ENCODE assay signal across 8 mouse cellular contexts in the genomic region with DNA sequence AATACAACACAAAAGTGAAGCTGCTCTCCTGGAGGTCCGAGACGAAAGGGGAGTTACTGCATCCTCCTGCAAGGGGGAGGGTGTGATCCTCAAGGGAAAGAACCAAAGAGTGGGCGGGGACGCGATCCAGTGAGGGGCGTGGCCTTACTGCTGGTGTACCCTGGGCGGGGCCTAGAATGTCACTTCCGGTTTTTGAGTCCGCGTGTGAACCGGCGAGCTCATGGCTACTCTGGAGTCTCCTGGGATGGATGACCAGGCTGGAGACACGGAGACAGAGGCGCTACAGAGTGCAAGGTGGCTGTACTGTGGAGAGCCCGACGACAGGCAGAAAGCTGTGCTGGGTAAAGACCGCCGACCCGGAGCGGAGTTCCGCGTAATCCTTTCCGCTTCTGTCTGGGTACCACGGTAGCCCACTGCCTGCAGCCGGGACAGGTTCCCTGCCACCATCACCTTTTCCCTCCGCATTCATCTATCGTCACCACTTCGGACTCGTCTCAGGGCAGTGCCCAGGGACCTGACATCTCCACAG. TPM values are rescaled to one million over a fixed set of nuclear protein-coding genes. Genes with fewer than 3 reads are reported as not detected.
DNase-seq lines count a peak whose midpoint lies in the region; ATAC-seq and TF ChIP-seq lines count a peak whose summit lies in the region.

A gene (plus strand): TSS at position 132 of the 529 bp plus-strand sequence.

- peak within 1 kb of the TSS; percentile 97 for H3K4me2 ChIP-seq in heart, embryonic 12.5 days
- peak within 1 kb of the TSS; percentile 97 for H3K4me2 ChIP-seq in kidney, postnatal 0 days (ENCODE audit: low read length)
- peak within 1 kb of the TSS; percentile 85 for H3K4me2 ChIP-seq in liver, embryonic 11.5 days
- H3K4me2 ChIP-seq in stomach, embryonic 14.5 days (replicated peaks; ENCODE audit: low read depth, low read length): peak within 1 kb of the TSS; percentile 97

- under 1% methylated on average over 29 of the region's 29 CpGs for WGBS in heart, embryonic 12.5 days
- under 1% methylated on average over 29 of the region's 29 CpGs for WGBS in kidney, postnatal 0 days
- 0% methylated on average over 29 of the region's 29 CpGs for WGBS in liver, embryonic 11.5 days
- WGBS in stomach, embryonic 14.5 days: under 1% methylated on average over 29 of the region's 29 CpGs

- peak within 1 kb of the TSS; percentile 79 for H3K9ac ChIP-seq in heart, embryonic 12.5 days
- peak within 1 kb of the TSS; percentile 60 for H3K9ac ChIP-seq in kidney, postnatal 0 days (ENCODE audit: low read depth, low read length)
- peak within 1 kb of the TSS; percentile 76 for H3K9ac ChIP-seq in liver, embryonic 11.5 days (ENCODE audit: low read depth, low read length)
- peak within 1 kb of the TSS; percentile 52 for H3K9ac ChIP-seq in stomach, embryonic 14.5 days (replicated peaks; ENCODE audit: low read depth, low read length)

- H3K27me3 ChIP-seq in heart, embryonic 12.5 days (replicated peaks): no peaks in the 10 kb centered on the region
- H3K27me3 ChIP-seq in kidney, postnatal 0 days (ENCODE audit: insufficient read depth, low read length): no peaks in the 10 kb centered on the region
- no peaks in the 10 kb centered on the region for H3K27me3 ChIP-seq in liver, embryonic 11.5 days (replicated peaks; ENCODE audit: control insufficient read depth, insufficient read depth, low read length)
- no peaks in the 10 kb centered on the region for H3K27me3 ChIP-seq in stomach, embryonic 14.5 days (ENCODE audit: control insufficient read depth, insufficient read depth, low read length)

- H3K4me1 ChIP-seq in heart, embryonic 12.5 days (replicated peaks): peaks cover 19% of the 10 kb centered on the region
- peaks cover 6% of the 10 kb centered on the region for H3K4me1 ChIP-seq in kidney, postnatal 0 days (replicated peaks; ENCODE audit: insufficient read depth, low read length)
- peaks cover 21% of the 10 kb centered on the region for H3K4me1 ChIP-seq in liver, embryonic 11.5 days (replicated peaks; ENCODE audit: control insufficient read depth, insufficient read depth, low read length)
- peaks cover 15% of the 10 kb centered on the region for H3K4me1 ChIP-seq in stomach, embryonic 14.5 days (ENCODE audit: control insufficient read depth, insufficient read depth, low read length)

- H3K27ac ChIP-seq in heart, embryonic 12.5 days (ENCODE audit: poor library complexity, severe bottlenecking): 0 out of 2 replicates have a peak within 1 kb of the TSS, but pooled peaks have one; percentile 12
- H3K27ac ChIP-seq in kidney, postnatal 0 days: no peak within 1 kb of the TSS
- H3K27ac ChIP-seq in liver, embryonic 11.5 days (ENCODE audit: low read depth, low read length): no peak within 1 kb of the TSS
- no peak within 1 kb of the TSS for H3K27ac ChIP-seq in stomach, embryonic 14.5 days (ENCODE audit: low read length)

- peak; percentile 95 for ATAC-seq in erythroid progenitor cell, adult 5-6 weeks (replicated peaks; ENCODE audit: low FRiP score, poor library complexity, severe bottlenecking)
- peak; percentile 95 for ATAC-seq in heart, embryonic 12.5 days (ENCODE audit: insufficient number of reproducible peaks, low FRiP score)
- ATAC-seq in kidney, postnatal 0 days (replicated peaks; ENCODE audit: low FRiP score, low read depth): peak; percentile 87
- ATAC-seq in liver, embryonic 11.5 days (replicated peaks; ENCODE audit: low FRiP score): peak; percentile 83
- ATAC-seq in stomach, embryonic 14.5 days (ENCODE audit: insufficient number of reproducible peaks, insufficient read depth, low FRiP score, low read depth): peak; percentile 92

- no peaks in the 10 kb centered on the region for H3K9me3 ChIP-seq in heart, embryonic 12.5 days (replicated peaks)
- no peaks in the 10 kb centered on the region for H3K9me3 ChIP-seq in kidney, postnatal 0 days (replicated peaks; ENCODE audit: low read length)
- no peaks in the 10 kb centered on the region for H3K9me3 ChIP-seq in liver, embryonic 11.5 days (ENCODE audit: control insufficient read depth, low read length)
- no peaks in the 10 kb centered on the region for H3K9me3 ChIP-seq in stomach, embryonic 14.5 days (ENCODE audit: control insufficient read depth, low read depth, low read length)

- DNase-seq in CD4-positive helper T cell, adult 2 months (ENCODE audit: low read depth, low spot score): peak; percentile 92
- peak; percentile 58 for DNase-seq in brain, embryonic 18.5 days (ENCODE audit: low read depth, low spot score)
- peak; percentile 98 for DNase-seq in kidney, postnatal 0 days (ENCODE audit: low spot score)
- DNase-seq in liver, embryonic 11.5 days (ENCODE audit: low spot score): peak; percentile 91
- peak; percentile 95 for DNase-seq in naive thymus-derived CD4-positive, alpha-beta T cell, adult 2 months (ENCODE audit: low read depth)

- no peak for TF ChIP-seq CTCF in kidney, postnatal 0 days (IDR thresholded peaks at IDR 0.05; ENCODE audit: low read depth)

- peak within 1 kb of the TSS; percentile 83 for H3K4me3 ChIP-seq in heart, embryonic 12.5 days
- peak within 1 kb of the TSS; percentile 65 for H3K4me3 ChIP-seq in kidney, postnatal 0 days (replicated peaks; ENCODE audit: low read depth, low read length)
- peak within 1 kb of the TSS; percentile 83 for H3K4me3 ChIP-seq in liver, embryonic 11.5 days (ENCODE audit: low read depth, low read length)
- H3K4me3 ChIP-seq in stomach, embryonic 14.5 days (ENCODE audit: low read depth, low read length): peak within 1 kb of the TSS; percentile 72

- H3K36me3 ChIP-seq in heart, embryonic 12.5 days: peaks cover 14% of the 10 kb centered on the region
- no peaks in the 10 kb centered on the region for H3K36me3 ChIP-seq in kidney, postnatal 0 days (ENCODE audit: insufficient read depth, low read length)
- H3K36me3 ChIP-seq in liver, embryonic 11.5 days (ENCODE audit: control insufficient read depth, insufficient read depth, low read length): no peaks in the 10 kb centered on the region; the same call in 1 of the 2 replicates
- no peaks in the 10 kb centered on the region for H3K36me3 ChIP-seq in stomach, embryonic 14.5 days (ENCODE audit: control insufficient read depth, insufficient read depth, low read length)

RNA-seq across cellular contexts. Expression of the gene that starts here (rescaled TPM):
- 10.1 and 12.6 TPM in 2 replicates for total RNA-seq in erythroid progenitor cell, adult 5-6 weeks (2015; ENCODE audit: low replicate concordance)
- total RNA-seq in erythroid progenitor cell, adult 5-6 weeks (2017; ENCODE audit: low replicate concordance): 4.1 and 12.1 TPM in 2 replicates
- 52.1 and 63.0 TPM in 2 replicates for polyA plus RNA-seq in heart, embryonic 12.5 days (2016; fragmentation: Nextera tagmentation; extraction: Ambion mirVana)
- polyA plus RNA-seq in kidney, postnatal 0 days (2015; fragmentation: Nextera tagmentation; extraction: Ambion mirVana): 33.2 and 33.4 TPM in 2 replicates
- polyA plus RNA-seq in liver, embryonic 11.5 days (2014; fragmentation: Nextera tagmentation; extraction: Ambion mirVana): 58.6 and 58.8 TPM in 2 replicates
- polyA plus RNA-seq in stomach, embryonic 14.5 days (2014; fragmentation: Nextera tagmentation; extraction: Ambion mirVana): 34.6 and 40.7 TPM in 2 replicates
